Mouse (Mus musculus) liver, embryonic 16.5 days (tissue): ENCODE measurements at regions not wholly inside any gene's neighbourhood (a gene's known extent, or its start where the extent isn't known, plus 50 kb on each side); places are given as distances from the start of the nearest gene placed in this dataset.

Experiments used
- ATAC-seq: fragments of 200-750 bp; cut with Nextera tagmentation; 2 replicates; pipeline ENCODE4 v1.8.0; 2017; ENCODE audit warnings: low read depth, mild to moderate bottlenecking, moderate number of reproducible peaks, moderate library complexity
- H3K27ac ChIP-seq: fragments of 300-500 bp; sonication (generic); 2 replicates; pipeline ENCODE4 v1.5.1; 2014; ENCODE audit warnings: mild to moderate bottlenecking, low read length
- H3K27me3 ChIP-seq: fragments of 300-500 bp; sonication (generic); 2 replicates; pipeline ENCODE4 v1.6.1; 2014; ENCODE audit warnings: low read depth, low read length, mixed read lengths; ENCODE audit not compliant: control insufficient read depth, insufficient read depth
- H3K36me3 ChIP-seq: fragments of 300-500 bp; sonication (generic); 2 replicates; pipeline ENCODE4 v1.6.1; 2014; ENCODE audit warnings: mild to moderate bottlenecking; ENCODE audit not compliant: control insufficient read depth, insufficient read depth
- H3K4me1 ChIP-seq: fragments of 300-500 bp; sonication (generic); 2 replicates; pipeline ENCODE4 v1.6.1; 2014; ENCODE audit warnings: low read depth, low read length, mixed read lengths; ENCODE audit not compliant: control insufficient read depth
- H3K4me2 ChIP-seq: fragments of 300-500 bp; sonication (generic); 2 replicates; pipeline ENCODE4 v1.6.1; 2014; ENCODE audit warnings: low read depth, low read length, mixed read lengths
- H3K4me3 ChIP-seq: fragments of 300-500 bp; sonication (generic); 2 replicates; pipeline ENCODE4 v1.5.1; 2014; ENCODE audit warnings: low read depth, mild to moderate bottlenecking, low read length
- H3K9ac ChIP-seq: fragments of 300-500 bp; sonication (generic); 2 replicates; pipeline ENCODE4 v1.6.1; 2014; ENCODE audit warnings: low read depth, low read length
- H3K9me3 ChIP-seq: fragments of 300-500 bp; sonication (generic); replicated peaks from 2 replicates; pipeline ENCODE4 v1.6.1; 2016; ENCODE audit warnings: low read length; ENCODE audit not compliant: control insufficient read depth
- WGBS: fragments of 180-500 bp; shearing (Covaris S2); extraction: QIAGEN DNeasy Blood & Tissue Kit; methylation state at CpG from one replicate; pipeline ENCODE4 v1.1.7; 2014; ENCODE audit not compliant: insufficient replicate concordance; 5-methylcytosine and 5-hydroxymethylcytosine counted together

GRCm38 (mm10) chr7:71705426-71706050 lies 354.3 kb upstream of the Gm10295 start:
- no peak overlapping the region for H3K27ac ChIP-seq

GRCm38 (mm10) chr7:71704661-71705240 lies 353.5 kb upstream of the Gm10295 start:
- Histone ChIP-seq H3K36me3 (no peaks in the 10 kb centered on the region), H3K4me1 (no peaks in the 10 kb centered on the region; the same call in 1 of the 2 replicates), H3K9me3 (no peaks in the 10 kb centered on the region), H3K9ac (no peak overlapping the region), H3K27ac (no peak overlapping the region), H3K4me2 (no peak overlapping the region), H3K4me3 (no peak overlapping the region), H3K27me3 (peaks cover 18% of the 10 kb centered on the region)
- ATAC-seq = no peak
- 25% methylated on average over 4 of the region's 4 CpGs for WGBS

More at GRCm38 (mm10) chr7:71705426-71706050, 354.3 kb upstream of the Gm10295 start:
- Histone ChIP-seq H3K4me2 (peak overlapping the region; percentile 46), H3K9ac (no peak overlapping the region), H3K36me3 (no peaks in the 10 kb centered on the region), H3K4me1 (no peaks in the 10 kb centered on the region; the same call in 1 of the 2 replicates), H3K4me3 (peak overlapping the region; percentile 32; the same call in 1 of the 2 replicates), H3K9me3 (no peaks in the 10 kb centered on the region), H3K27me3 (peaks cover 18% of the 10 kb centered on the region)
- ATAC-seq = peak; percentile 64
- under 1% methylated on average over 40 of the region's 59 CpGs for WGBS
